Mouse (Mus musculus) ovary, postnatal 10 days (tissue): Measurements from ENCODE around the gene Spsb1.

Experiments used
- DNase-seq: peaks from one replicate; pipeline ENCODE4 v3.0.0; 2022; ENCODE audit warnings: low spot score

The Spsb1 gene

GRCm38 (mm10) chr4:149951201-149951600 lies 3.6 kb downstream of the Spsb1 start:
- DNase-seq = no peak

- no peak for DNase-seq
These were observed 5.2 kb downstream of the Spsb1 start for GRCm38 (mm10) chr4:149949691-149950090.

GRCm38 (mm10) chr4:149948119-149948518 lies 6.7 kb downstream of the Spsb1 start:
- DNase-seq = no peak

GRCm38 (mm10) chr4:149947396-149947795 lies 7.4 kb downstream of the Spsb1 start:
- no peak for DNase-seq

GRCm38 (mm10) chr4:149945194-149945593 lies 9.6 kb downstream of the Spsb1 start:
- no peak for DNase-seq

GRCm38 (mm10) chr4:149944214-149944613 lies 10.6 kb downstream of the Spsb1 start:
- DNase-seq = no peak

- DNase-seq = no peak
These were observed 11.8 kb downstream of the Spsb1 start for GRCm38 (mm10) chr4:149942831-149943741.

- DNase-seq = no peak
These were observed 13.6 kb downstream of the Spsb1 start for GRCm38 (mm10) chr4:149941067-149941755.

- DNase-seq = no peak
These were observed 16.1 kb downstream of the Spsb1 start for GRCm38 (mm10) chr4:149938701-149939100.

GRCm38 (mm10) chr4:149936921-149937320 lies 17.9 kb downstream of the Spsb1 start:
- no peak for DNase-seq

GRCm38 (mm10) chr4:149935470-149935869 lies 19.4 kb downstream of the Spsb1 start:
- DNase-seq = no peak

- DNase-seq = no peak
These were observed 21.2 kb downstream of the Spsb1 start for GRCm38 (mm10) chr4:149933519-149934245.

- no peak for DNase-seq
These were observed 21.8 kb downstream of the Spsb1 start for GRCm38 (mm10) chr4:149933025-149933424.

GRCm38 (mm10) chr4:149932108-149932815 lies 22.6 kb downstream of the Spsb1 start:
- no peak for DNase-seq

GRCm38 (mm10) chr4:149930755-149931154 lies 24.1 kb downstream of the Spsb1 start:
- no peak for DNase-seq

GRCm38 (mm10) chr4:149923014-149923413 lies 31.8 kb downstream of the Spsb1 start:
- DNase-seq = no peak

GRCm38 (mm10) chr4:149922121-149922718 lies 32.6 kb downstream of the Spsb1 start:
- no peak for DNase-seq

- no peak for DNase-seq
These were observed 34.0 kb downstream of the Spsb1 start for GRCm38 (mm10) chr4:149920886-149921285.

- DNase-seq = no peak
These were observed 36.3 kb downstream of the Spsb1 start for GRCm38 (mm10) chr4:149918455-149919070.

- no peak for DNase-seq
These were observed 38.0 kb downstream of the Spsb1 start for GRCm38 (mm10) chr4:149916831-149917230.
